Mouse (Mus musculus) MEL (cell line): Measurements from ENCODE around the gene Unc79.

Experiments
- BHLHE40 ChIP-seq: IDR thresholded peaks from 2 replicates; pipeline ENCODE4 v1.6.1; 2012; ENCODE audit warnings: low read depth, mild to moderate bottlenecking, inconsistent platforms, low read length, improper control_type of control experiment, borderline replicate concordance
- CHD2 ChIP-seq: IDR thresholded peaks from 2 replicates; pipeline ENCODE4 v1.6.1; 2011; ENCODE audit warnings: low read length, improper control_type of control experiment
- CTCF ChIP-seq, 3 experiments: IDR thresholded peaks in 2 of 3; conservative IDR thresholded peaks in 1 of 3; 2 replicates each; pipeline ENCODE4 v1.5.1; 2011 to 2012; ENCODE audit warnings: low read length in 3 of 3, low read depth in 2 of 3, mild to moderate bottlenecking in 2 of 3, improper control_type of control experiment in 1 of 3, inconsistent platforms in 1 of 3, mixed read lengths in 1 of 3, moderate library complexity in 1 of 3; ENCODE audit not compliant: control insufficient read depth in 1 of 3, insufficient read depth in 1 of 3, poor library complexity in 1 of 3, severe bottlenecking in 1 of 3
- ELF1 ChIP-seq: IDR thresholded peaks from 2 replicates; pipeline ENCODE4 v1.6.1; 2014; ENCODE audit warnings: low read depth, mild to moderate bottlenecking, inconsistent platforms, low read length, improper control_type of control experiment, moderate library complexity
- GATA1 ChIP-seq: IDR thresholded peaks from 2 replicates; pipeline ENCODE4 v1.6.1; 2011; ENCODE audit warnings: low read depth, low read length, improper control_type of control experiment
- MAFK ChIP-seq: IDR thresholded peaks from 2 replicates; pipeline ENCODE4 v1.6.1; 2011; ENCODE audit warnings: low read depth, mild to moderate bottlenecking, low read length, improper control_type of control experiment, borderline replicate concordance
- MXI1 ChIP-seq: IDR thresholded peaks from 2 replicates; pipeline ENCODE4 v1.6.1; 2011; ENCODE audit warnings: mild to moderate bottlenecking, low read depth, low read length, improper control_type of control experiment
- POLR2A ChIP-seq, 2 experiments: IDR thresholded peaks; 2 replicates each; pipeline ENCODE4 v1.6.1; 2011 to 2012; ENCODE audit warnings: low read length in 2 of 2, mild to moderate bottlenecking in 2 of 2, control low read depth in 1 of 2, improper control_type of control experiment in 1 of 2, low read depth in 1 of 2, moderate library complexity in 1 of 2; ENCODE audit not compliant: control insufficient read depth in 1 of 2, insufficient read depth in 1 of 2, poor library complexity in 1 of 2
- POLR2AphosphoS5 ChIP-seq: IDR thresholded peaks from 2 replicates; pipeline ENCODE4 v1.6.1; 2012; ENCODE audit warnings: low read depth, borderline replicate concordance, mild to moderate bottlenecking, inconsistent platforms, low read length, moderate library complexity, mixed read lengths
- TCF12 ChIP-seq: IDR thresholded peaks from 2 replicates; pipeline ENCODE4 v1.6.1; 2014; ENCODE audit warnings: low read depth, mild to moderate bottlenecking, inconsistent platforms, low read length, improper control_type of control experiment, moderate library complexity
- USF2 ChIP-seq, 2 experiments: IDR thresholded peaks; 2 replicates each; pipeline ENCODE4 v1.6.1; 2011 to 2012; ENCODE audit warnings: improper control_type of control experiment in 2 of 2, low read length in 2 of 2, borderline replicate concordance in 1 of 2, inconsistent platforms in 1 of 2, low read depth in 1 of 2, mild to moderate bottlenecking in 1 of 2; ENCODE audit not compliant: insufficient read depth in 1 of 2
- ZC3H11A ChIP-seq: IDR thresholded peaks from 2 replicates; pipeline ENCODE4 v1.6.1; 2012; ENCODE audit warnings: low read depth, mild to moderate bottlenecking, inconsistent platforms, low read length, improper control_type of control experiment

DNA sequence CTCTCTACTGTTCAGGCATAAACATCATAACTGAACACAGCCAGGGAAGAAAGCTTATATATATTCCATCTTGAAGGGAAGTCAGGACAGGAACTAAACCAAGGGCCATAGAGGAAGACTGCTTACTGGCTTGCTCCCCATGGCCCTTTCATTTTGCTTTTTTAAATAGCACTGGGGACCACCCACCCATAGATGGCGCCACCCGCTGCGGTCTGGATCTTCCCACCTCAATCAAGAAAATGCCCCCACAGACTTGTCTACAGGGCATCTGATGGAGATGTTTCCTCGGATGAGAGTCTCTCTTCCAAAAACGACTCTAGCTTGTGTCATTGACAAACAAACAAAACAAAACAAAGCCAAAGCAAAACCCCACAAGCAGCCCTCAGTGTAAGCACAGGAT, 151.4 kb downstream of the Unc79 start:
- TF ChIP-seq CTCF (IDR thresholded peaks at IDR 0.05 in 2 of 3, conservative IDR thresholded peaks at IDR 0.05 in 1 of 3; ENCODE audit: control insufficient read depth in 1 of 3, insufficient read depth in 1 of 3, low read depth in 2 of 3, low read length in 3 of 3, poor library complexity in 1 of 3, severe bottlenecking in 1 of 3) (peak in 2 of 3 experiments; percentile 8 to 37; a peak in 1 of 6 replicates), TCF12 (no peak), POLR2AphosphoS5 (no peak), USF2 (IDR thresholded peaks at IDR 0.05; ENCODE audit: borderline replicate concordance in 1 of 2, insufficient read depth in 1 of 2, low read depth in 1 of 2, low read length in 2 of 2) (no peak), GATA1 (no peak), POLR2A (IDR thresholded peaks at IDR 0.05; ENCODE audit: control insufficient read depth in 1 of 2, insufficient read depth in 1 of 2, low read depth in 1 of 2, low read length in 2 of 2, poor library complexity in 1 of 2) (no peak), ZC3H11A (no peak), MXI1 (no peak), BHLHE40 (no peak), MAFK (no peak), CHD2 (no peak), ELF1 (no peak)
